Mouse (Mus musculus): ENCODE measurements at regions not wholly inside any gene's neighbourhood (a gene's known extent, or its start where the extent isn't known, plus 50 kb on each side); places are given as distances from the start of the nearest gene placed in this dataset.

- TF ChIP-seq CTCF (IDR thresholded peaks at IDR 0.05; ENCODE audit: borderline replicate concordance, insufficient read depth, low read length) (no peak), POLR2A (IDR thresholded peaks at IDR 0.05; ENCODE audit: low read depth, low read length) (no peak)
Observed at GRCm38 (mm10) chr11:64715182-64715581, 263.7 kb upstream of the Elac2 start.

Data from embryonic fibroblast, embryonic 13.5 days (primary cell).